Mouse (Mus musculus): ENCODE measurements around the gene Sh3gl2. TPM values are rescaled to one million over a fixed set of nuclear protein-coding genes. Genes with fewer than 3 reads are reported as not detected.

The Sh3gl2 gene
- 100 to 1,000 TPM; 244 to 263 (median 250) TPM for total RNA-seq (2022)

GRCm38 (mm10) chr4:85205071-85205635 lies at the start of gene Sh3gl2:
Gene Sh3gl2 (plus strand): TSS chr4:85205126.
- peak; percentile 75 to 76 for DNase-seq (ENCODE audit: low spot score in 2 of 2)

- DNase-seq (ENCODE audit: low spot score in 2 of 2): no peak
Measured at GRCm38 (mm10) chr4:85161156-85161555, 43.8 kb upstream of the Sh3gl2 start.

- peak in 1 of 2 experiments; percentile 36 for DNase-seq (ENCODE audit: low spot score in 2 of 2)
Measured at GRCm38 (mm10) chr4:85162468-85163312, 42.2 kb upstream of the Sh3gl2 start.

- no peak for DNase-seq (ENCODE audit: low spot score in 2 of 2)
Measured at GRCm38 (mm10) chr4:85163313-85163615, 41.7 kb upstream of the Sh3gl2 start.

GRCm38 (mm10) chr4:85168001-85168400 lies 36.9 kb upstream of the Sh3gl2 start:
- DNase-seq (ENCODE audit: low spot score in 2 of 2): no peak

GRCm38 (mm10) chr4:85175466-85175865 lies 29.5 kb upstream of the Sh3gl2 start:
- peak; percentile 17 to 73 for DNase-seq (ENCODE audit: low spot score in 2 of 2)

GRCm38 (mm10) chr4:85178394-85179051 lies 26.4 kb upstream of the Sh3gl2 start:
- DNase-seq (ENCODE audit: low spot score in 2 of 2): no peak

GRCm38 (mm10) chr4:85186011-85186410 lies 18.9 kb upstream of the Sh3gl2 start:
- no peak for DNase-seq (ENCODE audit: low spot score in 2 of 2)

- DNase-seq (ENCODE audit: low spot score in 2 of 2): peak in 1 of 2 experiments; percentile 36
Measured at GRCm38 (mm10) chr4:85196201-85196600, 8.7 kb upstream of the Sh3gl2 start.

- no peak for DNase-seq (ENCODE audit: low spot score in 2 of 2)
Measured at GRCm38 (mm10) chr4:85198431-85198830, 6.5 kb upstream of the Sh3gl2 start.

- DNase-seq (ENCODE audit: low spot score in 2 of 2): no peak
Measured at GRCm38 (mm10) chr4:85202582-85202981, 2.3 kb upstream of the Sh3gl2 start.

- DNase-seq (ENCODE audit: low spot score in 2 of 2): peak in 1 of 2 experiments; percentile 51
Measured at GRCm38 (mm10) chr4:85205636-85206211, 798 bp downstream of the Sh3gl2 start.

GRCm38 (mm10) chr4:85206675-85207400 lies 1.9 kb downstream of the Sh3gl2 start:
- DNase-seq (ENCODE audit: low spot score in 2 of 2): no peak

- DNase-seq (ENCODE audit: low spot score in 2 of 2): no peak
Measured at GRCm38 (mm10) chr4:85207515-85207914, 2.6 kb downstream of the Sh3gl2 start.

- no peak for DNase-seq (ENCODE audit: low spot score in 2 of 2)
Measured at GRCm38 (mm10) chr4:85208531-85208930, 3.6 kb downstream of the Sh3gl2 start.

GRCm38 (mm10) chr4:85210953-85211352 lies 6.0 kb downstream of the Sh3gl2 start:
- DNase-seq (ENCODE audit: low spot score in 2 of 2): no peak

- no peak for DNase-seq (ENCODE audit: low spot score in 2 of 2)
Measured at GRCm38 (mm10) chr4:85217003-85217402, 12.1 kb downstream of the Sh3gl2 start.

- DNase-seq (ENCODE audit: low spot score in 2 of 2): no peak
Measured at GRCm38 (mm10) chr4:85222716-85223115, 17.8 kb downstream of the Sh3gl2 start.

GRCm38 (mm10) chr4:85226731-85227130 lies 21.8 kb downstream of the Sh3gl2 start:
- no peak for DNase-seq (ENCODE audit: low spot score in 2 of 2)

- DNase-seq (ENCODE audit: low spot score in 2 of 2): no peak
Measured at GRCm38 (mm10) chr4:85227664-85228588, 23.0 kb downstream of the Sh3gl2 start.
